Mouse (Mus musculus): Measurements from ENCODE around the gene Dstyk.

GRCm38 (mm10) chr1:132416943-132417290 lies 438 bp upstream of the Dstyk start:
- TF ChIP-seq CTCF (IDR thresholded peaks at IDR 0.05) (no peak), POLR2A (IDR thresholded peaks at IDR 0.05; ENCODE audit: insufficient read depth, low read depth, low read length) (no peak)

All from heart, adult 2 months (tissue).